Mouse (Mus musculus): ENCODE data around the gene Nol3.

Nol3 gene

GRCm38 (mm10) chr8:105263244-105263912 lies 12.6 kb upstream of the Nol3 start:
- DNase-seq (ENCODE audit: low read depth, low spot score) = no peak

- DNase-seq (ENCODE audit: low read depth, low spot score) = no peak
Observed at GRCm38 (mm10) chr8:105264024-105264982, 11.6 kb upstream of the Nol3 start, which contains the start of the genes Tradd and Fbxl8. TSS of gene Tradd (minus strand) at chr8:105264609. TSS of gene Fbxl8 (plus strand) at chr8:105264648.

DNA sequence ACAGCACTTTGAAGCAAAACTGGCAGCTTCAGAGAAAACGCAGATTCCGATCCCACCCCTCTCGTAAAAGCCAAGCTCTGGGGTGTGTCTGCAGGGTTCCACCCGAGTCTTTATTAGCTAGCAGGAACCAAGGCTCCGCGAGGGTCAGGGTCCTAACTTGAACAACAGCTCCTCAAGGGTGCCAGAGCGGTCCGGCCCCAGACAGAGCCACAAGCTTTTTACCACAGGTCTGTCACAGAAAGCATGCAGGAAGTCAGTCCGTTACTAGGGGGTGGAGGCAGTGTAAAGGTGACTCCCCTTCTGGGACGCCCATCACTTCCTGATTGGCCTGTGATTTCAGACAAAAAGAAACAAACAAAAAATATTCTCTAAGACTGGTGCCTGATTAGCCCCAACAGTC lies 10.8 kb upstream of the Nol3 start:
- DNase-seq (ENCODE audit: low read depth, low spot score) = no peak

DNA sequence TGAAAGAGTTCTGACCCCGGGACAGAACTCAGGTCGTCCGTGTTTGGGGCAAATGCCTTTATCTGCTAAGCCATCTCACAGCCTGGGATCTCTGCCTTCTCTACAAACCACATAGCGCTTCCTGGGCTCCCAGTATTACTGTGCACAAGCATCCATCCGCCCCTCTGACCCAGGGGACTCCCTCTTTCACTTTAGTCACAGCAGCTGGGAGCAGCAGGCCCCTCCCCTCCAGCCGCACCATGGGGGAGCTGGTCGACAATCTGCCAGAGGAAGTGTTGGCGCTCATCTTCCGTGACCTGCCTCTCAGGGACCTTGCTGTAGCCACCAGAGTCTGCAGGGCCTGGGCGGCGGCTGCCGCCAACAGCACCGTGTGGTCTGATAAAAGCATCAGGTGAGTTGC lies 9.2 kb upstream of the Nol3 start:
- DNase-seq (ENCODE audit: low read depth, low spot score) = peak; percentile 60

DNA sequence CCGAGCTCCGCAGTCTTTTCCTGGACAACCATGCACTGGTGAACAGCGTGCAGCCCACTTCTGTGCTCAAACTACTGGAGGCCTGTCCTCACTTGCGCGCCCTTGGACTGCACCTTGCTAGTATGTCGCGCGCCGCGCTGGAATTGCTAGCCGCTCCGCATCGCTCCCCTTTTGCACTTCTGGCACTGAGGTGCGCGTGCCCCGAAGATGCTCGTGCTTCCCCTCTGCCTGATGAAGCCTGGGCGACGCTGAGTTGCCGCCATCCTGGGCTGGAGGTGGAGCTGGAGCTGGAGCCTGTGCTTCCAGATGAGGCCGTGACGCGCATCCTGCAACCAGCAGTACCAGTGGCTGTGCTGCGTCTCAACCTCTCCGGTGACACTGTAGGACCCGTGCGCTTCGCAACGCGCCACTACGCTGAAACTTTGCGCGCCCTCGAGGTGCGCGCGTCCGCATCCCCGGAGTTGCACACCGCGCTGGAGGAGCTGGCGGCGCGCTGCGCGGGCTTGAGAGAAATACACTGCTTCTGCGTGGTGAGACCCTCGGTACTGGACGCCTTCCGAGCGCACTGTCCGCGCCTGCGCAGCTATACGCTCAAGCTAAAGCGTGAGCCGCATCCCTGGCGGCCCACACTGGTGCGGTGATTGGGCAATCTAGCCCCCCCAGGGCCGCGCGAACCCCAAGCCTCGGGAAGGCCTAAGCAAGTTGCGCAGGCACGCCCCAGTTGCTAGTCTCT lies 7.4 kb upstream of the Nol3 start:
- peak; percentile 94 for DNase-seq (ENCODE audit: low read depth, low spot score)

GRCm38 (mm10) chr8:105269075-105269458 lies 6.9 kb upstream of the Nol3 start:
- DNase-seq (ENCODE audit: low read depth, low spot score) = no peak

GRCm38 (mm10) chr8:105269461-105269947 lies 6.4 kb upstream of the Nol3 start, which contains the start of gene Hsf4:
TSS of gene Hsf4 (plus strand) at chr8:105269801.
- DNase-seq (ENCODE audit: low read depth, low spot score) = no peak

- DNase-seq (ENCODE audit: low read depth, low spot score) = no peak
Observed at GRCm38 (mm10) chr8:105270101-105270915, 5.6 kb upstream of the Nol3 start.

- DNase-seq (ENCODE audit: low read depth, low spot score) = no peak
Observed at GRCm38 (mm10) chr8:105270916-105271186, 5.1 kb upstream of the Nol3 start.

- DNase-seq (ENCODE audit: low read depth, low spot score) = no peak
Observed at GRCm38 (mm10) chr8:105275387-105275786, 553 bp upstream of the Nol3 start.

- DNase-seq (ENCODE audit: low read depth, low spot score) = peak; percentile 88
Observed at GRCm38 (mm10) chr8:105276292-105277120, 566 bp downstream of the Nol3 start.

GRCm38 (mm10) chr8:105278911-105279334 lies 3.0 kb downstream of the Nol3 start:
- no peak for DNase-seq (ENCODE audit: low read depth, low spot score)

DNA sequence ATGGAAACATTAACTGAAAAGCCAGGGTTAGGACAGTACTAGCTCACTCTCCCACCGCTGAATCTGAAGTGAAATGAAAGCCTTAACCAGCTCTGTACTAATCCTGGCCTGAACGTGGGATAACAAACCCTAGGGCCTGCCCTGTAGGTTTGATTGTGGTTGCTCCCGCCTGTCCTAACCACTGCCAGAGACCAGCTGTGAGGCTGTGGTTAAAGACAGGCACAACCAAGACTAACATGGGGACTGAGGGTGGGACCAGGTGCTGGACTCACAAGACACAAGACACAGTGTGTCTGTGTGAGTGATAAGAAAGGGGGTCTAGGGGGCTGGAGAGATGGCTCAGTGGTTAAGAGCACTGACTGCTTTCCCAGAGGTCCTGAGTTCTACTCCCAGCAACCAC lies 4.6 kb downstream of the Nol3 start:
- no peak for DNase-seq (ENCODE audit: low read depth, low spot score)

- no peak for DNase-seq (ENCODE audit: low read depth, low spot score)
Observed at GRCm38 (mm10) chr8:105281821-105282220, 5.9 kb downstream of the Nol3 start.

GRCm38 (mm10) chr8:105282239-105282638 lies 6.3 kb downstream of the Nol3 start:
- no peak for DNase-seq (ENCODE audit: low read depth, low spot score)

- DNase-seq (ENCODE audit: low read depth, low spot score) = peak; percentile 91
Observed at GRCm38 (mm10) chr8:105283074-105283473, 7.1 kb downstream of the Nol3 start.

DNA sequence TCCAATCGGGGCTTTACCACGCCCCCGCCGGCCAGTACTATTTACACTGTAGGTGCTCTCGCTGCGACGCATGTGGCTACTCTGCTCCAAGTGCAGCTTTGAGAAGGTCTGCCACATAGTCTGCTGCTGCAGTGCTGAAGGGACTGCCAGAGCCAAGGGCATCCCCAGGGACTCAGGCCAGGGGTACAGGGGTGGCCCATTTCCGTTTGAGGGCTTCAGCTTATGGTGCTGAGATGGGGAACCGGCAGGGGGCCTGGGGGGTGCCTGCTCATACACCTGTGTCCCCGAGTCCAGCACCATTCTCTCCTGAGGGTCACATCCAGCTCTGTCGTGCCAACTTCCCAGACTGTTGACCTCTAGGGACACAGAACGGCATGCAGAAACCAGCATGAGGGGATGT lies 9.6 kb downstream of the Nol3 start:
- no peak for DNase-seq (ENCODE audit: low read depth, low spot score)

DNA sequence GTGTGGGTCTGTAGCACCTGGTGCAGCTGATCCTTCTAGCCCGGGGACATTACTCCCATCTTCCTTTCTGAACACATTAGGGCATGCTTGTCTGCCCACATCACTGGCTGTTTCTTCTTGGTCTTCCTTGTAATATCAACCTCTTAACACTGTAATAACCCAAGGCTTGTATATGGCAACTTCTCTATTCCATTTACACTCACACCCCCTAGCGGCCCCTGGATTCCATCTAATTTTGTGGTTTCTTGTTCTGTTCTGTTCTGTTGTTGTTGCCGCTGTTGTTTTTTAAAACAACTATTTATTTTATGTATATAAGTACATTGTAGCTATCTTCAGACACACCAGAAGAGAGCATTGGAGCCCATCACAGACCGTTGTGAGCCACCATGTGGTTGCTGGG lies 11.0 kb downstream of the Nol3 start:
- no peak for DNase-seq (ENCODE audit: low read depth, low spot score)

- DNase-seq (ENCODE audit: low read depth, low spot score) = no peak
Observed at GRCm38 (mm10) chr8:105288231-105288630, 12.3 kb downstream of the Nol3 start.
